In the genomic region with DNA sequence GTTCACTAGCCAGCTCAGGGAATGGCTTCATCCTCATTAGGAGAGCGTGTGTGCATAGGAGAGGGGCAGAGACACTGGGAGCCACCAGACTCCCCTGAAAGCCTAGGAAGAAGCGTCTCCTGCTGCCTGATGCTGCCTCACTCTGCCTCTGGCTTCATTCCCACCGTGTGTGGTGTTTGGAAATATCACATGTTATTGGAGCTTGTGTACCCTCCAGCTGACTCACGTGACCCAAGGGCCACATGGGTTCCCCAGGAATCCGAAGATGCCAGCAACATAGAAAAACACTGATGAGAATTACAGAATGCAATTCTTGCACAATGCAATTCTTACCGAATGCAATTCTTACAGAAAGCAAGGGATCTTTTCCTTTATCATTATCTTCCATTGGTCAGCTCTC, we compare ENCODE assay signal across 19 mouse cellular contexts.
"Had no signal": no experiment of that assay in that cellular context is flagged by ENCODE, and none has a peak within 500 bp of the region (broad histone marks: within the 10 kb centered on the region; RNA-seq: fewer than 3 reads in every experiment).

No protein-coding gene starts in this region.

- H3K4me2 ChIP-seq: kidney, embryonic 15.5 days; limb, embryonic 12.5 days; limb, embryonic 15.5 days; liver, embryonic 13.5 days; midbrain, embryonic 11.5 days; stomach, embryonic 15.5 days had no signal

- DNase-seq: kidney, postnatal 10 days; kidney, postnatal 36 days; layer of hippocampus, postnatal 36 days; left cerebral cortex, postnatal 4 days; liver, embryonic 13.5 days; lung, adult 2 months; lung, postnatal 14 days; lung, postnatal 4 days; midbrain, embryonic 14.5 days; right cerebral cortex, adult 18-20 months; right cerebral cortex, postnatal 14 days; right cerebral cortex, postnatal 4 days; spleen, adult 18-20 months; thymus, postnatal 25 days had no signal

- H3K9ac ChIP-seq: kidney, embryonic 15.5 days; limb, embryonic 12.5 days; limb, embryonic 15.5 days; liver, embryonic 13.5 days; stomach, embryonic 15.5 days had no signal

- H3K4me3 ChIP-seq: kidney, embryonic 15.5 days; limb, embryonic 12.5 days; limb, embryonic 15.5 days; liver, embryonic 13.5 days; stomach, embryonic 15.5 days had no signal

- H3K27ac ChIP-seq: kidney, embryonic 15.5 days; limb, embryonic 12.5 days; limb, embryonic 15.5 days; liver, embryonic 13.5 days; stomach, embryonic 15.5 days had no signal

- H3K27me3 ChIP-seq: kidney, embryonic 15.5 days; limb, embryonic 12.5 days; limb, embryonic 15.5 days; liver, embryonic 13.5 days; stomach, embryonic 15.5 days had no signal

- H3K9me3 ChIP-seq: kidney, embryonic 15.5 days; limb, embryonic 12.5 days; limb, embryonic 15.5 days; liver, embryonic 13.5 days; stomach, embryonic 15.5 days had no signal

- H3K36me3 ChIP-seq: liver, embryonic 13.5 days; stomach, embryonic 15.5 days had no signal

- H3K4me1 ChIP-seq: kidney, embryonic 15.5 days; liver, embryonic 13.5 days; stomach, embryonic 15.5 days had no signal
